Mouse (Mus musculus) erythroblast, embryonic 14.5 days (primary cell): ENCODE data around the gene Lpp. TPM values are rescaled to one million over a fixed set of nuclear protein-coding genes. Genes with fewer than 3 reads are reported as not detected.

Source experiments
- H3K27me3 ChIP-seq: 2 replicates; pipeline ENCODE4 v1.6.1; 2012; ENCODE audit warnings: inconsistent platforms; ENCODE audit not compliant: control insufficient read depth
- H3K36me3 ChIP-seq: 2 replicates; pipeline ENCODE4 v1.6.1; 2012; ENCODE audit warnings: mild to moderate bottlenecking, inconsistent platforms; ENCODE audit not compliant: control insufficient read depth
- H3K4me1 ChIP-seq: 2 replicates; pipeline ENCODE4 v1.6.1; 2012; ENCODE audit warnings: inconsistent platforms; ENCODE audit not compliant: control insufficient read depth
- H3K4me3 ChIP-seq: replicated peaks from 2 replicates; pipeline ENCODE3; 2012; ENCODE audit warnings: moderate library complexity, mild to moderate bottlenecking, inconsistent platforms
- H3K9me3 ChIP-seq: 2 replicates; pipeline ENCODE4 v1.6.1; 2012; ENCODE audit warnings: low read length, inconsistent platforms, mixed read lengths; ENCODE audit not compliant: control insufficient read depth
- GATA1 ChIP-seq: IDR thresholded peaks from 2 replicates; pipeline ENCODE4 v1.6.1; 2012; ENCODE audit warnings: low read length, inconsistent platforms, mixed read lengths
- TAL1 ChIP-seq: IDR thresholded peaks from 3 replicates; pipeline ENCODE4 v1.6.1; 2012; ENCODE audit warnings: low read length, inconsistent platforms, mixed read lengths
- polyA plus RNA-seq: library from polyadenylated mRNA; stranded (reverse); fragments of >175 nt; gene quantifications from 2 replicates; pipeline ENCODE4 v1.2.3, GENCODE M21; 2012

The Lpp gene
- polyA plus RNA-seq, 1 experiment = not detected

DNA sequence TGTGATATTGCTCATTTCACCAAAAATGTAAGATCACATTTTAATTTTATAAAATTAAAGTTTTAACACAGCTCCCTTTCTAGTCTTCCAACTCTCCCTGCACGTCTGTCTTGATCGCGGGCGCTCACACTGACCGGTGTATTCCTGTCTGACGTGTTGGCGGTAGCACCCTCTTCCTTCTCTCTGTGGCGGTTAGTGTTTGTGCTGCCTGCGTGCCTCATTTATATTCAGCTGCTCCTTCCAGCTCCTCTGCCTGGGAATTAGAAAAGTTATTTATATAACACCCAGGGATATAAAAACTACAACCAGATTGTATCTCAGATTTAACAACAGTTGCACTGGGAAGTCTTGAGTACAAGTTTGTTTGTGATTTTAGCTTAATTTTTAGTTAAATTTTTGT lies 573.2 kb downstream of the Lpp start:
- Histone ChIP-seq H3K9me3 (no peaks in the 10 kb centered on the region), H3K4me3 (no peak overlapping the region), H3K4me1 (no peaks in the 10 kb centered on the region)

DNA sequence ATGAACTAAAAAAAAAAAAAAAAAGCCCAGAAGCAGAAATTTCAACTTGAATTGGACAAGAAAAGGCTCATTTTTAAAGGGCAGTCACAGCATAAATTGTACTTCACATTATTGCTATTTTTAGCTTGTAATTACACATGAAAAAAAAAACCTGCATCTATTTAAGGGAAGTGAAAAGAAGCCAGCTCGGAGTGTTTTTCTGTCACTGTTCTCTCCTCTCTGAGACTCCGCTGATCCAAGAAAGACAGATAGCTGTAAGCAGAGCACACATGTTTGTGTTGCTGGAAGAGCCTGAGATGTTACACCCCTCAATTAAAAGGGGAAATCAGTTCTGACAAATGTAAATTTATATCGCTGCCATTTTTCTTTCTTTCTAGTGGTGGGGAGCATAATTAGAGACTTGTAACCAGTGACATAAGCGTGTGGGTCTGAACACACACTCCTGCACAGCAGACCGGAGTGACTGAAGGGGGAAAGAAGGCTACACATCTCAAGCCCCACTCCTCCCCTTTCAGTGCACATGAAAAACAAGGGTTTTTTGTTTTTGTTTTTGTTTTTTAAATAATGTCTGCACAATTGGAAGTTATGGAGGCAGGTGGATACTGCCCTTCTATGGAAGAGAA lies 579.8 kb downstream of the Lpp start:
- Histone ChIP-seq H3K36me3 (no peaks in the 10 kb centered on the region; the same call in 1 of the 2 replicates), H3K27me3 (no peaks in the 10 kb centered on the region), H3K4me1 (no peaks in the 10 kb centered on the region), H3K4me3 (no peak overlapping the region), H3K9me3 (no peaks in the 10 kb centered on the region)
- TF ChIP-seq TAL1 (no peak), GATA1 (no peak)

More for the DNA sequence above, 573.2 kb downstream of the Lpp start:
- Histone ChIP-seq H3K27me3 (no peaks in the 10 kb centered on the region), H3K36me3 (no peaks in the 10 kb centered on the region)
- TF ChIP-seq GATA1 (no peak), TAL1 (no peak)

DNA sequence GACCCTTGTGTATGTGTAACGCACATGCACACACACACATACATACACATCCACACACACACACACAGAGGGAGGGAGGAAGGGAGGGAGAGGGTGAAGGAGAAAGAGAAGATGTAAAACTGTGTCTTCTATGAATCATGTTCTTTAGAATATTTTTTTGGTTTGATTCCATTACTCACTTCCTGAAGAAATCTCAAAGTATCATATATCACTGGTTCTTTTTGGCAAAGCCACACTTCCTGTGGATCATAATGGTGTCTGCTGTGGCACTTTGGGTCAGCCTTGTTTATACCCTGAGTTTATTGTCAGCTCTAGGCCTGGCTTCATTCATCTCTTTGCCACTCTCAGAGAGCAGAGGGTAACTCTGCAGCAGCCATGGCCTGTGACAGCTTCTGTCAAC lies 584.5 kb downstream of the Lpp start:
- TF ChIP-seq GATA1 = no peak
- no peak for TF ChIP-seq TAL1
- Histone ChIP-seq H3K36me3 (no peaks in the 10 kb centered on the region; the same call in 1 of the 2 replicates), H3K4me1 (no peaks in the 10 kb centered on the region), H3K27me3 (no peaks in the 10 kb centered on the region), H3K9me3 (no peaks in the 10 kb centered on the region), H3K4me3 (no peak overlapping the region)

DNA sequence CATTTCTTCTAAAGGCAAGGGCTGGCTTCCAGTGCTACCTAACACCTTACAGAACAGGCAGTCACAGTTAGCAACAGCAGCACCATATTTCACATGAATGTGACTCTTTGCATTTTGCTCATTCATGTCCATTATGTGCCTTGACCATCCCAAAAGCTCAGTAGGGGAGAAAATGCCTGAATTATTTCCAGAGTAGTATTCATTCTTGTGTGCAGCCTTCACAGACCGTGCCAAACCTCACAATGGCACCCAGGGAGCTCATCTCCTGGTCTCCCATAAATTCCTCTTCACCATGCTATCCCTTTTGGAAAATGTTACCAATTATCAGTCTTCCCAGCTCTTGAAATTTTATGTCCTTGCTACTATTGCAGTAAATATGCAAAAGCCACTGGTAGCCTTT lies 584.9 kb downstream of the Lpp start:
- H3K4me1 ChIP-seq = no peaks in the 10 kb centered on the region
- TF ChIP-seq GATA1 = no peak
- TF ChIP-seq TAL1 = no peak
- no peaks in the 10 kb centered on the region; the same call in 1 of the 2 replicates for H3K36me3 ChIP-seq
- no peak overlapping the region for H3K4me3 ChIP-seq
- no peaks in the 10 kb centered on the region for H3K9me3 ChIP-seq
- no peaks in the 10 kb centered on the region for H3K27me3 ChIP-seq

DNA sequence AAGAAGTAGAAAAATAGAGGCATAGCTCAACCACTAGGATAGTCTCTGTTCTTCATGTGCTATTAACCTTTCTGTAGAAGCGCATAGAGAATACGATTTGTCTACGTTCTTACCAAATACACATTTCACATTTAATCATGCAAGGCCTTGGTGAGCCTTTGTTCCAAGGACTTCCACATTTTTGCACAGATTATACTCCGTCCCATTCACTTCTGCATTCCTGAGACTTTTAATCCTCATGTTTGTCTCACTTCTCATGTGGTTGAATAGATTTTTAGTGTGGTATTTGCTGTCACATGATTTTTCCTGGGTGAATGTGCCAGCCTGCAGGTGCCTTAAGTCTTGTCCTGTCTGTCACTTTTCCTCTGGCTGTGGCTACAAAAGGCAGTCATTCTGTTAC lies 586.1 kb downstream of the Lpp start:
- Histone ChIP-seq H3K36me3 (no peaks in the 10 kb centered on the region; the same call in 1 of the 2 replicates), H3K4me3 (no peak overlapping the region), H3K4me1 (no peaks in the 10 kb centered on the region), H3K9me3 (no peaks in the 10 kb centered on the region), H3K27me3 (no peaks in the 10 kb centered on the region)
- no peak for TF ChIP-seq GATA1
- TF ChIP-seq TAL1 = no peak

DNA sequence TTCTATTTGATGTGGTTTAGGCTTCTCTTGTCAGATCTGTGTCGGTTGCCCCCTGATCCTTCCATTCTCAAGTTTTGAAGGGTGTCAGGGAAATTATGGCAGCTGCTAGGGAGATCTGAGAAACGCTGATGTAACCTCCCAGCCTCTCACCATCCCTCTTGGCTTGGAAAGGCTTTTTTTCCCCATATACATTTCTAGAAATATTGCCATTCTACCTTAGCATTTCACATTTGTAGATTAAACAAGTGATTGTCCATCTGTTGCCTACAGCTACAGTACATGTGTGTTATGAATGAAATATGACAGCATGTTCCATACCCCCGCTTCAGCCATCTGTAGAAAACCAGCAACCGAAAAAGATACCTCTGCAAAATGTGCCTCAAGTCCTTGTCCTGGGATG lies 589.5 kb downstream of the Lpp start:
- H3K4me3 ChIP-seq = no peak overlapping the region
- H3K27me3 ChIP-seq = no peaks in the 10 kb centered on the region
- TF ChIP-seq GATA1 (no peak), TAL1 (no peak)
- H3K36me3 ChIP-seq = no peaks in the 10 kb centered on the region
- H3K4me1 ChIP-seq = no peaks in the 10 kb centered on the region
- H3K9me3 ChIP-seq = no peaks in the 10 kb centered on the region

DNA sequence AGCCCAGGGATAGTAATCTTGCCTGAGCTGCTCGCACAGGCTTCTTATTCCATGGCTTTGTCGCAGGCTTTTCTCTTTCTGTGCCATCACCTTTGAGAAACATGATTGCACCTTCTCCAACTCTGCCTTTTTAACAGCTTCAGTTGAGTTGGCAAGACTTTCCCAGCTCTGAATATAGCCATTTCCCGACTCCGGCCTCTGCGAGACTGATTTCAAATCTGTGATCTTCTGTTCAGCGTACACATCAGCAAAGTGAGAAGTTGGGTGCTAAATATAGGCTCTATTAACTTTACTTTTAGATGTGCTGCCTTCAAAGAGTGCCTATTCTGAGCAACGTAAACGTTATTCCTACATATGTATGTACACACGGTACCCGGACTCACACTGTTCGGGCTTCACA lies 597.0 kb downstream of the Lpp start:
- Histone ChIP-seq H3K4me3 (no peak overlapping the region), H3K9me3 (no peaks in the 10 kb centered on the region), H3K36me3 (no peaks in the 10 kb centered on the region), H3K4me1 (no peaks in the 10 kb centered on the region), H3K27me3 (no peaks in the 10 kb centered on the region)
- TF ChIP-seq GATA1 (no peak), TAL1 (no peak)

DNA sequence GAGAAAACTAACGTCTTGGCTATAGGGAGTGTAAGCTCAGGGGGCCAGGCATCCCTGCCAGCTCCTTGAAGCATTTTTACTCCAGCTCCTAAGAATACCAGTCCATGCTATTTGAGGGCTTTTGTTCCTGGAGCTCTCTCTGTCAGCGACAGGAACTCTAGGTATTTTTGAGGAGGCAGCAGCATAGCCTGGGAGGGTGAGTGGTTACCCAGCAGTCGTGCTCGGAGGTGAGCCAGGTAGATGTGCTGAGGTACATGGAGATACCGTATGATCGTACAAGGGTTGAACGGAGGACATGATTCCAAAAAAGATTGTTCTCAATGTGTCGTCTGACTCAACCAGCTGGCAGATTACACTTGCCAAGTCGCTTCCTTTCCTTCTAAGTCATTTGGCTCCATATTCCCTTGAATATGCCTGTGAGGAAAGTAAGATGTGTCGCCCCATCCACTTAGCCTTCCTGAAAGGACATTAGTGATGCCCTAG lies 597.8 kb downstream of the Lpp start:
- H3K4me1 ChIP-seq = no peaks in the 10 kb centered on the region
- no peaks in the 10 kb centered on the region for H3K27me3 ChIP-seq
- no peaks in the 10 kb centered on the region for H3K36me3 ChIP-seq
- no peaks in the 10 kb centered on the region for H3K9me3 ChIP-seq
- H3K4me3 ChIP-seq = no peak overlapping the region
- TF ChIP-seq TAL1 (no peak), GATA1 (no peak)

DNA sequence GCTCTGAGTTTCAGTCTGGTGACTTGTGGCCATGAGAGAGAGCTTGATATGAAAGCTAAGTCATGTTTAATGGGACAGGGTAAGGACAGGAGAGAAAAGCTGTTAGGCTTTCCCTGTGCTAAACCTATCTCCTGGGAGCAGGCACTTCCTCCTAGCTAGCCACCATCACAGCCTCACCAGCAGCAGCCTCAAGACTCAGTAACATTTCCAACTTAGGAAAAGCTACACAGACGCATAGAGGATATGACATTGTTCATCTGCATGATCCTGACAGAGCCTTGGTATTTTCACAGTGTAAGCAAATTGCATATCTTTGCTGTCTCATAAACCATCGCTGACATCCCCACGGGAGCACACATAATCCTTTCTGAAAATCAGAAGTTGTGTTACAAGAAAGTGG lies 598.7 kb downstream of the Lpp start:
- TF ChIP-seq TAL1 (no peak), GATA1 (no peak)
- no peaks in the 10 kb centered on the region for H3K4me1 ChIP-seq
- H3K4me3 ChIP-seq = no peak overlapping the region
- H3K9me3 ChIP-seq = no peaks in the 10 kb centered on the region
- H3K27me3 ChIP-seq = no peaks in the 10 kb centered on the region
- no peaks in the 10 kb centered on the region for H3K36me3 ChIP-seq

DNA sequence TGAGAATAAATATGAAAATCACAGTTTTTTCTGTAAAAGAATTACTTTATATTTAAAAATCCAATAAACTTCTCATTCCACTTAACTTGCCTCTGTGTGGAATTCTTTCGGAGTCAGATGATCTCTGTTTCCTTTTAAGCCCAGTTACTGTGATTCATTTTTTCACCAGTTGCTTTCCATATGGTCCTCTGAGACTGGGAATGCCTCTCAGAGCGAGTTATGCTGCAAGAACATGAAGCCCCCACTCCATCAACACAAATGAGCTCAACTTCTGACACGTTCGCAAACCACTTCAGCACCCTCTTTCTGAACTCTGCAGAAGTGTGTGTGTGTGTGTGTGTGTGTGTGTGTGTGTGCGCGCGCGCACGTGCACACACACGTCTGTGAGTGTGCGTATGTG lies 599.2 kb downstream of the Lpp start:
- Histone ChIP-seq H3K27me3 (no peaks in the 10 kb centered on the region), H3K4me3 (no peak overlapping the region), H3K9me3 (no peaks in the 10 kb centered on the region), H3K4me1 (no peaks in the 10 kb centered on the region), H3K36me3 (no peaks in the 10 kb centered on the region)
- TF ChIP-seq TAL1 (no peak), GATA1 (no peak)
